Mouse (Mus musculus) large intestine, adult 2 months (tissue): Measurements from ENCODE around the gene Ppp1r13l. TPM values are rescaled to one million over a fixed set of nuclear protein-coding genes. Genes with fewer than 3 reads are reported as not detected.
A peak's percentile ranks its signal among the peaks of the same experiment; 100 is the strongest.

Experiments
- DNase-seq: peaks from one replicate; pipeline ENCODE4 v3.0.0-alpha.2; 2012; ENCODE audit warnings: low read depth, low spot score
- WGBS: fragments of 180-500 bp; shearing (Covaris S2); methylation state at CpG from one replicate; pipeline ENCODE4 v1.1.7; 2018; 5-methylcytosine and 5-hydroxymethylcytosine counted together
- polyA plus RNA-seq: library from polyadenylated mRNA; depleted of rRNA; stranded (reverse); fragments of >200 nt; gene quantifications from 2 replicates; pipeline ENCODE4 v1.2.3, GENCODE M21; 2012

Gene Ppp1r13l
- polyA plus RNA-seq, 1 experiment = 5.7 TPM

GRCm38 (mm10) chr7:19359892-19360641, 518 bp downstream of the Ppp1r13l start:
- DNase-seq = no peak
- under 1% methylated on average over 45 of the region's 45 CpGs for WGBS

DNA sequence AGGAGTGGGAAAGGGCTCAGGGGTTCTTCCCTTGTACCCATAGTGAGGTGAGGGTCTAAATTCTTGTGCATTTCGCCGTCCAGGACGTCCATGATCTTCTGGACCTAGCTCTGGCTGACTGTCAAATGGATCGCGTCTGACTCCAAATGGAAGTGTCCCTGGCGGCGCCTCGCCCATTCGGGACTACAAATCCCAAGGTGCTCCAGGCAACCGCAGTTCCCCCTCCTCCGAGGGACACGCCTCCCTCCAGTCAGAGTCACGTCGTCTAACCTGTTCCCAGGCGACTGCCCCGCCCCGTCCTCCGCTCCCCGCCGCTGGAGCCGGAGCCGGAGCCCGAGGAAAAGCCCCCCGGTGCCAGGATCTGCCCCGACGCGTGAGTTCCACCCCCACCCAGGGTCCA, 1.4 kb downstream of the Ppp1r13l start:
- WGBS = 1% methylated on average over 27 of the region's 27 CpGs
- DNase-seq = peak; percentile 77

GRCm38 (mm10) chr7:19361720-19362119, 2.2 kb downstream of the Ppp1r13l start:
- WGBS = 5% methylated on average over 16 of the region's 16 CpGs
- DNase-seq = peak; percentile 89

- DNase-seq = no peak
These were observed 2.7 kb downstream of the Ppp1r13l start for GRCm38 (mm10) chr7:19362276-19362675.

DNA sequence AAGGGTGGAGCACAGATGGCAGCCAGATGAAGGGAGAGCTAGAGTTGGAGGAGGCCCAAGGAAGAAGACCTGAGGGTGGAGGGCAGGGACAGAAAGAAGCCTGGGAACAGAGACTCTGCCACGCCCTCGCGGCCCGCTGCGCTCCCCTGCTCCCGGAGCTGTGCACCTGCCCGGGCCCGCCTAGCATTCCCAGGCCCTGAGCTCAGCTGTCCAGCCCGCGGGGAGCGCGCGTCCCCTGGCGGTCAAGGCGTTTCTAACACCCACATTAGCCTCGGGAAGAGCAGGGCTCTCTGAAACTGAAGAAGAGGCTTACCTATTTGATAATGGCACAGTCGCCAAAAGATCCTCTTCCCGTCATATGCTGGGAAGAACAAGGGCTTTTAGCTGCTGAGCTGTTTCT, 4.3 kb downstream of the Ppp1r13l start:
- no peak for DNase-seq

More at GRCm38 (mm10) chr7:19362276-19362675, 2.7 kb downstream of the Ppp1r13l start:
- WGBS = 52% methylated on average over 4 of the region's 4 CpGs

GRCm38 (mm10) chr7:19365376-19365775, 5.8 kb downstream of the Ppp1r13l start:
- no peak for DNase-seq
- WGBS = 43% methylated on average over 4 of the region's 4 CpGs

More for the DNA sequence above, 4.3 kb downstream of the Ppp1r13l start:
- WGBS = 3% methylated on average over 18 of the region's 18 CpGs

DNA sequence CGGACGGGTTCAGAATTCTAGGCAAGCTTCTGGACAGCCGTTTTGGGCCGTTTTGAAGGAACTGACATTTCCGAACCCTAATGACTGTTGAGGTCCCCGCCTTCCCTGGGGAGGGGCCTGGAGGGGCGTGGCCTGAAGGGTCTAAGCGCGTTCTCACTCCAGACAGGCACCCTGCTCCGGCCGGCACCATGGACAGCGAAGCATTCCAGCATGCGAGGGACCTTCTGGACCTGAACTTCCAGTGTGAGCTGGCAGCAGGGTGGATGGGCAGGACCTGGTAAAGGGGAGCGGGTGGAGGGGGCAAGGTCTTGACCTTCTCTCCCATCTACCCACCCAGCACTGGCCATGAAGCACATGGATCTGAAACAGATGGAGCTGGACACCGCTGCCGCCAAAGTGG, 8.8 kb downstream of the Ppp1r13l start:
- 37% methylated on average over 16 of the region's 16 CpGs for WGBS
- no peak for DNase-seq

DNA sequence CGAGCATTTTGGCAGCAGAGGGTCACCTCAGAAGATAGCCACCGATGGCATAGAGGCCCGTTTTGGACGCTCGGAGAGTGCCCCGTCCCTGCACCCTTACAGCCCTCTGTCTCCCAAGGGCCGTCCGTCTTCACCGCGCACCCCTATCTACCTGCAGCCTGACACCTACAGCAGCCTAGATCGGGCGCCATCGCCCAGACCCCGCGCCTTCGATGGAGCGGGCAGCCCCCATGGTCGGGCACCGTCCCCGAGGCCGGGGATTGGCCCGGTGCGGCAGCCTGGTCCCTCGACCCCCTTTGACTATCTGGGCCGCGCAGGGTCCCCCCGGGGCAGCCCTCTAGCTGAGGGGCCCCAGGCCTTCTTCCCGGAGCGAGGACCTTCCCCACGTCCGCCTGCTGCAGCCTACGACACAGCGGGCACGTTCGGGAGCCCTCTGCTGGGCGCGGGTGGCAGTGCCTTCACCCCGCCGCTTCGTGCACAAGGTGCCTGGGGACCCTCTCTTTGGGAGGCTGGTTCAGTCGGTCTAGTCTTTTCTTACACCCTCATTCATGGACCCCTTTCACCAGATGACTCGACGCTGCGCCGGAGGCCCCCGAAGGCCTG, 10.4 kb downstream of the Ppp1r13l start:
- WGBS = 22% methylated on average over 46 of the region's 46 CpGs
- DNase-seq = no peak

DNA sequence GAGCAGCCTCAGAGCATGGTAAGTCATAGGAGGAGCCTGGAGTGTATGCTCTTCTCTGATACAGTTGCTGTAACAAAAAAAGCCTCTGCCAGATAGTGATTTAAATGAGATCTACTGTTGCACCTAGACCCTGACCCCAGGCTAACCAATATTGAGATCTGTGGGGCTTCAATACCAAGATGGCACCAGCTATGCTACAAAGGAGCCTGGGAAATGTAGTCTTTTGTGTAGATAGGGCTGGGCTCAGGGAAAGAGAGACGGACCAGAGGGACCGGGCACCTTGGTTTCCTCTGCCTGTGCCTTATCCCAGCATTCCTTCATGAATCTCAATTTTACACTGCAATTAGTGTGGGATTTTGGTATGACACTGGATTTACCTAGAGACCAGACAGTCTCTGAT, 13.8 kb downstream of the Ppp1r13l start:
- no peak for DNase-seq
- 88% methylated on average over 2 of the region's 2 CpGs for WGBS

GRCm38 (mm10) chr7:19375368-19375767, 15.8 kb downstream of the Ppp1r13l start:
- 83% methylated on average over 18 of the region's 18 CpGs for WGBS
- no peak for DNase-seq

- DNase-seq = no peak
- 83% methylated on average over 4 of the region's 4 CpGs for WGBS
These were observed 16.5 kb downstream of the Ppp1r13l start for GRCm38 (mm10) chr7:19376019-19376418.

GRCm38 (mm10) chr7:19378049-19378448, 18.5 kb downstream of the Ppp1r13l start:
- DNase-seq = no peak

GRCm38 (mm10) chr7:19381377-19382165, 22.0 kb downstream of the Ppp1r13l start, which contains the start of gene Ercc2:
Ercc2 (plus strand) TSS chr7:19382010.
- peak; percentile 99 for DNase-seq
- WGBS = 6% methylated on average over 40 of the region's 48 CpGs

More at GRCm38 (mm10) chr7:19378049-19378448, 18.5 kb downstream of the Ppp1r13l start:
- 78% methylated on average over 8 of the region's 8 CpGs for WGBS

DNA sequence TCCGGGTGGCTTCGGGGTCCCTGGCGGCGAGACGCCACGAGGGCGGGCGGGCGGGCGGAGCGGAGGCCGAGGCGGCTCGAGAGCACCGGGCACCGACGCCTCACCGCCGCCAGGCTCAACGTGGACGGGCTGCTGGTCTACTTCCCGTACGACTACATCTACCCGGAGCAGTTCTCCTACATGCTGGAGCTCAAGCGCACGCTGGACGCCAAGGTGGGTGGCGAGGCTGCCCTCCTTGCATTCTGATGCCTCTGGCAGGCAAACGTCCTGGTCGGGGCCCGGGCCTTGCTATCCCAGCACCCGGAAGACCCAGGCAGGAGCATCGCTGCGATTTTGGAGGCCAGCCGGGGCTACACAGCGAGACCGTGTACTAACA, 22.6 kb downstream of the Ppp1r13l start:
- under 1% methylated on average over 32 of the region's 37 CpGs for WGBS
- DNase-seq = no peak

DNA sequence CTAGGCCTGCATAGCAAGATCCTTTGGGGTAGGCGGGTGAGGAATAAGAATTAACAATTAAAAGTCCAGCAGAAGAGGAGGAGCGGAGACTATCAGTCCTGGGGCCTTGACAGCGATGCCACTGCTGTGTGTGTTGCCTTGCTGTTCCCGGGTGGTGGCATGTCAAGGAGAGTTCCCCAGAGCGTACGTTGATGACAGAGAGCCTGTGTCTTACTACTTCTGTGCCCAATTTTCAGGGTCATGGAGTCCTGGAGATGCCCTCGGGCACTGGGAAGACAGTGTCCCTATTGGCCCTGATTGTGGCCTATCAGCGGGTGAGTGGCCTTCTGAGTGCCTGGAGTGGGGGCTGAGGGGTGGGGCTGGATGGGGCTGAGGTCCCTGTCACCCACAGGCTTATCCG, 24.2 kb downstream of the Ppp1r13l start:
- WGBS = 93% methylated on average over 9 of the region's 9 CpGs
- no peak for DNase-seq

GRCm38 (mm10) chr7:19388699-19389413, 29.3 kb downstream of the Ppp1r13l start:
- WGBS = 85% methylated on average over 10 of the region's 10 CpGs
- no peak for DNase-seq

DNA sequence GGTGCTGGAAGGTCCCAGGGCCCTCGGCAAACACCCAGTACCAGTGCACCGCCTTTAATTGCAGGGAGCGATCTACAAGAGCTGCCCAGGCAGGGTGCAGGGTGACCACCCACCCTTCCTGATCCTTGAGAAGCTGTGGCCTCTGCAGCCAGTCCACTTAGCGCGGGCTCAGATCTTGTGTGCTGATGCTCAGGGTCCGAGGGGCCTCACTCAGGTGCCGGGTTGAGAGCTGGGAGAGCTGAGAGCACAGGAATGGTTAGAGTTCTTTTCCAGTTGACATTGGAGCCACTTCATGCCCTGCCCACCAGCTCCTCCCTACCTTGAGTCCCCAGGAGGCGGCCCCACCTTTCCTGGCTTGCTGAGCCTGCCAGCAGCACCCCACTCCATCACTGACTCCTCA, 34.9 kb downstream of the Ppp1r13l start:
- WGBS = 84% methylated on average over 8 of the region's 8 CpGs
- DNase-seq = no peak

DNA sequence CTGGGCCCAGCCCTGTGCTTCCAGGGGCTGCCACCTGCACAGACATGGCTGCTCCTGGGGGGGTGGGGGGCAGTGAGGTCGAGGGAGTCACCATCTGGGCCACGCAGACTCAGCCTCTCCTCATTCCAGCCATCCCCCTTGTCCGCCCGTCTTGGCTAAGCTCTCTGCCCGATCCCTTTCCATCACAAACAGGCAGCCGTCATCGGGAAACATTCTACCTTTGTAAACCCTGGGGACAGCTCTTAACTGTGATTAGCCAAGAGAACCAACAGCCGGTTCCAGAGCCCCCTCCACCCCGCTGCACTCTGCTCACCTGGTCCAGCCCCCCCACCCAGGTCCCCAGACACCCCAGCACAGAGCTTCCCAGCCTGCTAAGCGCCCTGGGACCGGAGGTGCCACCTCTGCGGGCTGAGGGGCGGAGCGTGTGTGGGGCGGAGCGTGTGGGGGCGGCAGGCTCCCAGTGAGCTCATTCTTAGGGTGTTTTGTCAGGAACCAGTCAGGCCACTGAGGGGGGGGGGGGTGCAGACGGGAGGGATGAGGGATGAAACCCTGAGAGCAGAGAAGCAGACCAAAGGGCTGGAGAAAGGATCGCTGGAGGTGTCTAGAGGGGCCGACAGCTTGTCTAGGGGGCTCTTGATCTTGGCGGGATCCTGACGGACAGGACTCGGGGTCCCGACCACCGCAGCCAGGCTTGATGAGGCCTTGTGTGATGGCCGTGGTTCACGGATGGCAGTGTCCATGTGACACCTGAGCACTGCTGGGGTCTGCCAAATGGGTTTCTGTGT, 40.1 kb downstream of the Ppp1r13l start:
- 5% methylated on average over 27 of the region's 27 CpGs for WGBS
- DNase-seq = no peak

DNA sequence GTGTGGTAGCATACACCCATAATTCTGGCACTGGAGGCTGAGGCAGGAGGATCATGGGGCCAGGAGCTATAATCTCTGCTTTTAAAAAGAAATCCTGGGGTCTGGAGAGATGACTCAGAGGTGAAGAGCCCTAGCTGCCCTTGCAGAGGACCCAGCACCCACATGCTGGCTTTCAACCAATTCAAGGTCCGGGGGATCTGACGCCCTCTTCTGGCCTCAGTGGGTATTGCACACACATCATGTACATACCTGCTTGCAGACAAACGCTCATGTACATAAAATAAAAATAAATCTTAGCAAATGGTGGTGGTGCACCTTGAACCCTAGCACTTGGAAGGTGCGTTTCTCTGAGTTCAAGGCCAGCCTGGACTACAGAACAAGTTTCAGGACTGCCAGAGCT, 41.4 kb downstream of the Ppp1r13l start:
- no peak for DNase-seq
- 80% methylated on average over 4 of the region's 4 CpGs for WGBS
